Mouse (Mus musculus) hindbrain, embryonic 12.5 days (tissue): Measurements from ENCODE around the gene Tfip11. TPM values are rescaled to one million over a fixed set of nuclear protein-coding genes. Genes with fewer than 3 reads are reported as not detected.

Experiments
- ATAC-seq: fragments of 200-750 bp; cut with Nextera tagmentation; 2 replicates; pipeline ENCODE4 v1.8.0; 2017; ENCODE audit warnings: moderate TSS enrichment; ENCODE audit not compliant: low FRiP score
- H3K27ac ChIP-seq: fragments of 300-500 bp; sonication (generic); 2 replicates; pipeline ENCODE4 v1.5.1; 2016; ENCODE audit warnings: mild to moderate bottlenecking
- H3K27me3 ChIP-seq: fragments of 300-500 bp; sonication (generic); 2 replicates; pipeline ENCODE4 v1.6.1; 2016; ENCODE audit warnings: mild to moderate bottlenecking
- H3K36me3 ChIP-seq: fragments of 300-500 bp; sonication (generic); 2 replicates; pipeline ENCODE4 v1.6.1; 2016; ENCODE audit warnings: mild to moderate bottlenecking
- H3K4me1 ChIP-seq: fragments of 300-500 bp; sonication (generic); 2 replicates; pipeline ENCODE4 v1.6.1; 2016
- H3K4me2 ChIP-seq: fragments of 300-500 bp; sonication (generic); replicated peaks from 2 replicates; pipeline ENCODE4 v1.6.1; 2016; ENCODE audit warnings: mild to moderate bottlenecking
- H3K4me3 ChIP-seq: fragments of 300-500 bp; sonication (generic); 2 replicates; pipeline ENCODE4 v1.5.1; 2016; ENCODE audit warnings: mild to moderate bottlenecking
- H3K9ac ChIP-seq: fragments of 300-500 bp; sonication (generic); 2 replicates; pipeline ENCODE4 v1.6.1; 2016; ENCODE audit warnings: mild to moderate bottlenecking, moderate library complexity
- H3K9me3 ChIP-seq: fragments of 300-500 bp; sonication (generic); replicated peaks from 2 replicates; pipeline ENCODE4 v1.6.1; 2016; ENCODE audit warnings: mild to moderate bottlenecking
- WGBS: fragments of 180-500 bp; shearing (Covaris S2); methylation state at CpG from one replicate; pipeline ENCODE4 v1.1.7; 2016; 5-methylcytosine and 5-hydroxymethylcytosine counted together
- polyA plus RNA-seq: library from polyadenylated mRNA; unstranded; fragments of >200 nt; fragmentation: Nextera tagmentation; extraction: Ambion mirVana; gene quantifications from 2 replicates; pipeline ENCODE4 v1.2.1, GENCODE M21; 2016

The Tfip11 gene
- polyA plus RNA-seq, 1 experiment from 2014 or later: 38.1 TPM

GRCm38 (mm10) chr5:112284203-112284582, 42.0 kb upstream of the Tfip11 start:
- Histone ChIP-seq H3K27me3 (no peaks in the 10 kb centered on the region), H3K4me3 (no peak overlapping the region), H3K9ac (no peak overlapping the region), H3K36me3 (no peaks in the 10 kb centered on the region), H3K9me3 (no peaks in the 10 kb centered on the region), H3K4me2 (no peak overlapping the region), H3K4me1 (peaks cover 29% of the 10 kb centered on the region), H3K27ac (peak overlapping the region; percentile 48; the same call in 1 of the 2 replicates)
- 86% methylated on average over 7 of the region's 7 CpGs for WGBS
- ATAC-seq: no peak

GRCm38 (mm10) chr5:112285548-112286085, 40.5 kb upstream of the Tfip11 start:
- Histone ChIP-seq H3K27me3 (no peaks in the 10 kb centered on the region), H3K4me1 (peaks cover 21% of the 10 kb centered on the region), H3K4me3 (no peak overlapping the region), H3K4me2 (no peak overlapping the region), H3K9ac (no peak overlapping the region), H3K36me3 (no peaks in the 10 kb centered on the region), H3K27ac (no peak overlapping the region), H3K9me3 (no peaks in the 10 kb centered on the region)
- ATAC-seq: no peak
- 92% methylated on average over 7 of the region's 7 CpGs for WGBS

- Histone ChIP-seq H3K4me1 (peaks cover 12% of the 10 kb centered on the region), H3K27me3 (no peaks in the 10 kb centered on the region), H3K36me3 (no peaks in the 10 kb centered on the region), H3K4me3 (no peak overlapping the region), H3K27ac (no peak overlapping the region), H3K9me3 (no peaks in the 10 kb centered on the region), H3K9ac (no peak overlapping the region), H3K4me2 (no peak overlapping the region)
- ATAC-seq: no peak
- WGBS: 88% methylated on average over 2 of the region's 2 CpGs
Observed at GRCm38 (mm10) chr5:112286608-112286983, 39.6 kb upstream of the Tfip11 start.

GRCm38 (mm10) chr5:112286984-112287641, 39.0 kb upstream of the Tfip11 start:
- no peaks in the 10 kb centered on the region for H3K27me3 ChIP-seq
- peaks cover 11% of the 10 kb centered on the region for H3K4me1 ChIP-seq
- no peak for ATAC-seq
- no peak overlapping the region for H3K4me3 ChIP-seq
- H3K9ac ChIP-seq: no peak overlapping the region
- 86% methylated on average over 11 of the region's 11 CpGs for WGBS
- no peak overlapping the region for H3K4me2 ChIP-seq
- H3K27ac ChIP-seq: no peak overlapping the region
- no peaks in the 10 kb centered on the region for H3K36me3 ChIP-seq
- no peaks in the 10 kb centered on the region for H3K9me3 ChIP-seq

GRCm38 (mm10) chr5:112287652-112288051, 38.5 kb upstream of the Tfip11 start:
- Histone ChIP-seq H3K9ac (no peak overlapping the region), H3K27me3 (no peaks in the 10 kb centered on the region), H3K36me3 (no peaks in the 10 kb centered on the region), H3K4me1 (0 out of 2 replicates have a peak, but pooled peaks cover 10% of the 10 kb centered on the region), H3K4me2 (no peak overlapping the region), H3K9me3 (no peaks in the 10 kb centered on the region), H3K4me3 (no peak overlapping the region), H3K27ac (no peak overlapping the region)
- no peak for ATAC-seq
- 79% methylated on average over 2 of the region's 2 CpGs for WGBS

- H3K4me1 ChIP-seq: 0 out of 2 replicates have a peak, but pooled peaks cover 10% of the 10 kb centered on the region
- H3K4me3 ChIP-seq: no peak overlapping the region
- whole genome bisulfite sequencing: 84% methylated on average over 9 of the region's 9 CpGs
- H3K36me3 ChIP-seq: no peaks in the 10 kb centered on the region
- no peak for ATAC-seq
- no peaks in the 10 kb centered on the region for H3K9me3 ChIP-seq
- no peaks in the 10 kb centered on the region for H3K27me3 ChIP-seq
- H3K27ac ChIP-seq: no peak overlapping the region
- H3K4me2 ChIP-seq: no peak overlapping the region
- H3K9ac ChIP-seq: no peak overlapping the region
Observed at GRCm38 (mm10) chr5:112288193-112289141, 37.7 kb upstream of the Tfip11 start.

GRCm38 (mm10) chr5:112289236-112289635, 36.9 kb upstream of the Tfip11 start:
- Histone ChIP-seq H3K4me3 (no peak overlapping the region), H3K4me2 (no peak overlapping the region), H3K4me1 (0 out of 2 replicates have a peak, but pooled peaks cover 11% of the 10 kb centered on the region), H3K36me3 (no peaks in the 10 kb centered on the region), H3K9ac (no peak overlapping the region), H3K27me3 (no peaks in the 10 kb centered on the region), H3K9me3 (no peaks in the 10 kb centered on the region), H3K27ac (no peak overlapping the region)
- no peak for ATAC-seq
- 80% methylated on average over 6 of the region's 8 CpGs for WGBS

GRCm38 (mm10) chr5:112289819-112290535, 36.2 kb upstream of the Tfip11 start:
- H3K36me3 ChIP-seq: no peaks in the 10 kb centered on the region
- no peak overlapping the region for H3K4me2 ChIP-seq
- no peak overlapping the region for H3K4me3 ChIP-seq
- H3K9me3 ChIP-seq: no peaks in the 10 kb centered on the region
- H3K27ac ChIP-seq: no peak overlapping the region
- peaks cover 19% of the 10 kb centered on the region for H3K4me1 ChIP-seq
- H3K9ac ChIP-seq: no peak overlapping the region
- no peak for ATAC-seq
- 87% methylated on average over 16 of the region's 16 CpGs for WGBS
- H3K27me3 ChIP-seq: no peaks in the 10 kb centered on the region

- Histone ChIP-seq H3K4me3 (no peak overlapping the region), H3K36me3 (no peaks in the 10 kb centered on the region), H3K9ac (no peak overlapping the region), H3K4me1 (peaks cover 24% of the 10 kb centered on the region), H3K27me3 (no peaks in the 10 kb centered on the region), H3K27ac (no peak overlapping the region), H3K4me2 (no peak overlapping the region), H3K9me3 (no peaks in the 10 kb centered on the region)
- no peak for ATAC-seq
- 91% methylated on average over 8 of the region's 8 CpGs for WGBS
Observed at GRCm38 (mm10) chr5:112290536-112290880, 35.6 kb upstream of the Tfip11 start.

- 88% methylated on average over 5 of the region's 5 CpGs for WGBS
- Histone ChIP-seq H3K27me3 (no peaks in the 10 kb centered on the region), H3K4me1 (peaks cover 33% of the 10 kb centered on the region), H3K36me3 (no peaks in the 10 kb centered on the region), H3K27ac (no peak overlapping the region), H3K4me2 (no peak overlapping the region), H3K9me3 (no peaks in the 10 kb centered on the region), H3K4me3 (no peak overlapping the region), H3K9ac (no peak overlapping the region)
- ATAC-seq: no peak
Observed at GRCm38 (mm10) chr5:112291866-112292265, 34.3 kb upstream of the Tfip11 start.

- no peak overlapping the region for H3K4me3 ChIP-seq
- H3K9ac ChIP-seq: no peak overlapping the region
- H3K36me3 ChIP-seq: no peaks in the 10 kb centered on the region
- 83% methylated on average over 17 of the region's 17 CpGs for WGBS
- no peaks in the 10 kb centered on the region for H3K9me3 ChIP-seq
- no peak for ATAC-seq
- no peaks in the 10 kb centered on the region for H3K27me3 ChIP-seq
- peaks cover 38% of the 10 kb centered on the region for H3K4me1 ChIP-seq
- no peak overlapping the region for H3K4me2 ChIP-seq
- H3K27ac ChIP-seq: no peak overlapping the region
Observed at GRCm38 (mm10) chr5:112292343-112292980, 33.7 kb upstream of the Tfip11 start.

GRCm38 (mm10) chr5:112293800-112294199, 32.4 kb upstream of the Tfip11 start:
- Histone ChIP-seq H3K27me3 (no peaks in the 10 kb centered on the region), H3K9ac (no peak overlapping the region), H3K27ac (no peak overlapping the region), H3K4me3 (no peak overlapping the region), H3K4me2 (no peak overlapping the region), H3K36me3 (no peaks in the 10 kb centered on the region), H3K4me1 (peaks cover 35% of the 10 kb centered on the region), H3K9me3 (no peaks in the 10 kb centered on the region)
- ATAC-seq: no peak
- WGBS: 86% methylated on average over 2 of the region's 2 CpGs
